Mouse (Mus musculus) retina, postnatal 1 day (tissue): Measurements from ENCODE around the gene Esp24.
A peak's percentile ranks its signal among the peaks of the same experiment; 100 is the strongest.
"Not testable (repeated sequence)": the region's sequence is repeated elsewhere in the genome, so short reads cannot be mapped to it uniquely, and the experiment has no call there.

Source experiments
- DNase-seq: peaks from one replicate; pipeline ENCODE4 v3.0.0-alpha.2; 2012

Gene Esp24

DNA sequence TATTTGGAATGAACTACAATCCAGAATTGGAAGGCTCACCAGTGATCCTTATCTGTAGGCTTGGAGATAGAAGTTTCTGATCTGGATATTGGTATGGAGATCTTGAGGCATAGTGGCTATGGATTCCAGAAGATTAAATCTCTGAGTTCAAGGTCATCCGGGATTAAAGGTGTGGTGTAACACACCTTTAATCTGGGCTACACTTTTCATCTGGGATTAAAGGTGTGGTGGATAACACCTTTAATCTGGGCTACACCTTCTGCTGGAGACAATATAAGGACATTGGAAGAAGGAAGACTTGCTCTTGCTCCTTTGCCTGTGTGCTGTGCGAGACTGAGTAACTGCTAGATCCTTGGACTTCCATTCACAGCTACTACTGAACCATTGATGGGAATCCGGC lies at the start of gene Esp24:
TSS of gene Esp24 (plus strand) at position 301 of the 400 bp plus-strand sequence.
- not testable (repeated sequence) for DNase-seq

DNA sequence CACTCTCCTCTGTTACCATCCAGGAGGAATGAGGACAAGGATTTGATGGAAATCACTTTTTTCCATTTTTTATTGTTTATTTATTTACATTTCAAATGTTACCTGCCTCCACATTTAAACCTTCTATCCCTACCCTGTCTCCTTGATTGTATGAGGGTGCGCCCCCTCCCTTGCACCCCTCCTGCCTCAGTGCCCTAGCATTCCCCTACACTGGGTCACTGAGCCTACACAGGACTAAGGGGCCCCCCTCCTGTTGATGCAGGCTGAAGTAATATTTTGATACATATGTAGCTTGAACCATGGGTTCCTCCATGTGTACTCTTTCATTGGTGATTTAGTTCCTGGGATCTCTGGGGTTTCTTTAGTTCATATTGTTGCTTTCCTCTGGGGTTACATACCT lies 26.6 kb upstream of the Esp24 start:
- no peak for DNase-seq

- DNase-seq: peak; percentile 0
Measured at GRCm38 (mm10) chr17:39010675-39011638, 25.5 kb upstream of the Esp24 start.

- DNase-seq: peak; percentile 11
Measured at GRCm38 (mm10) chr17:39017184-39017583, 19.3 kb upstream of the Esp24 start.

- no peak for DNase-seq
Measured at GRCm38 (mm10) chr17:39043241-39043640, 6.7 kb downstream of the Esp24 start, which contains the start of gene Gm21903. Gene Gm21903, minus strand, starts transcription at chr17:39043341.

DNA sequence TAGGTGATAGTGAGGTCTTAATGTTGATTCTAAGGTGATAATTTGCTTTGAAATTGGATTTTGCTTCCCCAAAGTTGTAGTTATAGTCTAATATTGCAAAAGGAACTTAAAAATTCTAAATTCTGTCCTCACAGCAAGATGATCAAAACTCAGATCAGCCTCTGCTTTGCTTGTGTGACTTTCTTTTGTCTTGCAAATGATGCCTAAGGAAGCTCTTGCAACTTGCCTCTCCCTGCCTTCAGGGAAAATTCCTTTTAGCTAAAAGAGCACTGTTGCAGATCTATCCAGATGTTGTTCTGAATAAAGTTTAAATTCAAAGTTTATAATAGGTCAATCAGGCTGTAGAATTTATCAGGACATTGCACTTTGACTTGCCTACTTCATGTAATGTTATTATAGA lies 27.1 kb downstream of the Esp24 start:
- DNase-seq: no peak

GRCm38 (mm10) chr17:39076937-39077336 lies 40.4 kb downstream of the Esp24 start, which contains the start of gene Esp23:
Gene Esp23, minus strand, starts transcription at chr17:39077037.
- DNase-seq: no peak
